Mouse (Mus musculus) heart, embryonic 16.5 days (tissue): Measurements from ENCODE around the gene Ahsa1. TPM values are rescaled to one million over a fixed set of nuclear protein-coding genes. Genes with fewer than 3 reads are reported as not detected.
"Not testable (repeated sequence)": the region's sequence is repeated elsewhere in the genome, so short reads cannot be mapped to it uniquely, and the experiment has no call there.

Experiments
- ATAC-seq: fragments of 200-750 bp; cut with Nextera tagmentation; replicated peaks from 2 replicates; pipeline ENCODE4 v1.8.0; 2017; ENCODE audit warnings: moderate number of reproducible peaks; ENCODE audit not compliant: insufficient read depth, low FRiP score; ENCODE audit errors: extremely low read depth
- H3K27ac ChIP-seq: fragments of 300-500 bp; sonication (generic); 2 replicates; pipeline ENCODE4 v1.5.1; 2014; ENCODE audit warnings: mild to moderate bottlenecking, low read length, control low read depth, moderate library complexity
- H3K27me3 ChIP-seq: fragments of 300-500 bp; sonication (generic); 2 replicates; pipeline ENCODE4 v1.6.1; 2014; ENCODE audit warnings: low read length, mixed read lengths; ENCODE audit not compliant: control insufficient read depth, insufficient read depth
- H3K36me3 ChIP-seq: fragments of 300-500 bp; sonication (generic); 2 replicates; pipeline ENCODE4 v1.6.1; 2014; ENCODE audit not compliant: control insufficient read depth, insufficient read depth
- H3K4me1 ChIP-seq: fragments of 300-500 bp; sonication (generic); 2 replicates; pipeline ENCODE4 v1.6.1; 2014; ENCODE audit warnings: low read length, mixed read lengths; ENCODE audit not compliant: control insufficient read depth, insufficient read depth
- H3K4me2 ChIP-seq: fragments of 300-500 bp; sonication (generic); 2 replicates; pipeline ENCODE4 v1.6.1; 2014; ENCODE audit warnings: low read depth, mild to moderate bottlenecking, control low read depth, low read length
- H3K4me3 ChIP-seq: fragments of 300-500 bp; sonication (generic); 2 replicates; pipeline ENCODE4 v1.5.1; 2014; ENCODE audit warnings: mild to moderate bottlenecking, control low read depth, low read length
- H3K9ac ChIP-seq: fragments of 300-500 bp; sonication (generic); 2 replicates; pipeline ENCODE4 v1.6.1; 2014; ENCODE audit warnings: low read length, control low read depth
- H3K9me3 ChIP-seq: fragments of 300-500 bp; sonication (generic); replicated peaks from 2 replicates; pipeline ENCODE4 v1.6.1; 2016; ENCODE audit warnings: low read length; ENCODE audit not compliant: control insufficient read depth
- WGBS: fragments of 180-500 bp; shearing (Covaris S2); extraction: QIAGEN DNeasy Blood & Tissue Kit; methylation state at CpG from one replicate; pipeline ENCODE4 v1.1.7; 2014; 5-methylcytosine and 5-hydroxymethylcytosine counted together
- polyA plus RNA-seq: library from polyadenylated mRNA; unstranded; fragments of >200 nt; fragmentation: Nextera tagmentation; extraction: Ambion mirVana; gene quantifications from 2 replicates; pipeline ENCODE4 v1.2.1, GENCODE M21; 2015

The Ahsa1 gene
- polyA plus RNA-seq, 1 experiment from 2014 or later: 185 TPM

GRCm38 (mm10) chr12:87293934-87294333 is 27.7 kb downstream of the Ahsa1 start:
- H3K27me3 ChIP-seq: no peaks in the 10 kb centered on the region; the same call in 1 of the 2 replicates
- no peaks in the 10 kb centered on the region for H3K9me3 ChIP-seq
- H3K4me3 ChIP-seq: no peak overlapping the region
- H3K36me3 ChIP-seq: no peaks in the 10 kb centered on the region
- no peak overlapping the region for H3K9ac ChIP-seq
- no peaks in the 10 kb centered on the region for H3K4me1 ChIP-seq
- no peak overlapping the region for H3K4me2 ChIP-seq
- no peak for ATAC-seq
- H3K27ac ChIP-seq: no peak overlapping the region
- WGBS: 63% methylated on average over 6 of the region's 6 CpGs

GRCm38 (mm10) chr12:87299037-87299656 is 32.9 kb downstream of the Ahsa1 start:
- Histone ChIP-seq H3K36me3 (no peaks in the 10 kb centered on the region), H3K4me2 (peak overlapping the region; percentile 99), H3K4me3 (peak overlapping the region; percentile 77), H3K9me3 (no peaks in the 10 kb centered on the region), H3K27me3 (peaks cover 6% of the 10 kb centered on the region; the same call in 1 of the 2 replicates), H3K4me1 (peaks cover 4% of the 10 kb centered on the region), H3K9ac (peak overlapping the region; percentile 76), H3K27ac (no peak overlapping the region)
- WGBS: 8% methylated on average over 29 of the region's 29 CpGs
- ATAC-seq: peak; percentile 16; the same call in 1 of the 2 replicates

GRCm38 (mm10) chr12:87299657-87300440 is 33.6 kb downstream of the Ahsa1 start, which contains the start of gene Ism2:
Gene Ism2, minus strand, starts transcription at chr12:87299705.
- H3K9me3 ChIP-seq: no peaks in the 10 kb centered on the region
- H3K4me2 ChIP-seq: peak within 1 kb of the TSS; percentile 99
- no peaks in the 10 kb centered on the region for H3K36me3 ChIP-seq
- H3K4me1 ChIP-seq: peaks cover 4% of the 10 kb centered on the region
- H3K4me3 ChIP-seq: peak within 1 kb of the TSS; percentile 77
- H3K27ac ChIP-seq: no peak within 1 kb of the TSS
- H3K9ac ChIP-seq: peak within 1 kb of the TSS; percentile 76
- ATAC-seq: peak; percentile 76
- peaks cover 6% of the 10 kb centered on the region; the same call in 1 of the 2 replicates for H3K27me3 ChIP-seq
- under 1% methylated on average over 62 of the region's 86 CpGs for WGBS

- H3K36me3 ChIP-seq: no peaks in the 10 kb centered on the region
- H3K9ac ChIP-seq: peak overlapping the region; percentile 76
- H3K4me2 ChIP-seq: peak overlapping the region; percentile 99
- peaks cover 5% of the 10 kb centered on the region for H3K4me1 ChIP-seq
- H3K9me3 ChIP-seq: no peaks in the 10 kb centered on the region
- peaks cover 6% of the 10 kb centered on the region; the same call in 1 of the 2 replicates for H3K27me3 ChIP-seq
- no peak for ATAC-seq
- peak overlapping the region; percentile 77 for H3K4me3 ChIP-seq
- under 1% methylated on average over 9 of the region's 9 CpGs for whole genome bisulfite sequencing
- H3K27ac ChIP-seq: no peak overlapping the region
These were observed 34.1 kb downstream of the Ahsa1 start for GRCm38 (mm10) chr12:87300441-87300690.

GRCm38 (mm10) chr12:87301189-87301588 is 34.9 kb downstream of the Ahsa1 start:
- Histone ChIP-seq H3K9ac (no peak overlapping the region), H3K4me2 (no peak overlapping the region), H3K4me1 (peaks cover 13% of the 10 kb centered on the region), H3K27me3 (peaks cover 6% of the 10 kb centered on the region; the same call in 1 of the 2 replicates), H3K4me3 (no peak overlapping the region), H3K36me3 (no peaks in the 10 kb centered on the region), H3K27ac (no peak overlapping the region), H3K9me3 (no peaks in the 10 kb centered on the region)
- ATAC-seq: no peak
- 51% methylated on average over 4 of the region's 4 CpGs for WGBS

GRCm38 (mm10) chr12:87305767-87306583 is 39.7 kb downstream of the Ahsa1 start:
- no peak overlapping the region for H3K9ac ChIP-seq
- H3K36me3 ChIP-seq: peaks cover 21% of the 10 kb centered on the region
- H3K27ac ChIP-seq: no peak overlapping the region
- peak; percentile 60 for ATAC-seq
- no peak overlapping the region for H3K4me3 ChIP-seq
- WGBS: 32% methylated on average over 13 of the region's 13 CpGs
- peaks cover 12% of the 10 kb centered on the region for H3K4me1 ChIP-seq
- H3K4me2 ChIP-seq: 0 out of 2 replicates have a peak overlapping the region, but pooled peaks have one; percentile 11
- no peaks in the 10 kb centered on the region for H3K9me3 ChIP-seq
- no peaks in the 10 kb centered on the region for H3K27me3 ChIP-seq

GRCm38 (mm10) chr12:87306584-87306844 is 40.2 kb downstream of the Ahsa1 start:
- H3K9ac ChIP-seq, H3K27ac ChIP-seq, H3K9me3 ChIP-seq, H3K4me2 ChIP-seq, H3K4me3 ChIP-seq, ATAC-seq, H3K27me3 ChIP-seq: not testable (repeated sequence)
- Histone ChIP-seq H3K36me3 (peaks cover 21% of the 10 kb centered on the region), H3K4me1 (peaks cover 12% of the 10 kb centered on the region)
- WGBS: 64% methylated on average over 4 of the region's 4 CpGs

- no peaks in the 10 kb centered on the region for H3K4me1 ChIP-seq
- ATAC-seq: no peak
- no peak overlapping the region for H3K4me2 ChIP-seq
- no peak overlapping the region for H3K9ac ChIP-seq
- peaks cover 28% of the 10 kb centered on the region for H3K36me3 ChIP-seq
- no peaks in the 10 kb centered on the region for H3K27me3 ChIP-seq
- 77% methylated on average over 2 of the region's 2 CpGs for WGBS
- no peak overlapping the region for H3K4me3 ChIP-seq
- H3K27ac ChIP-seq: no peak overlapping the region
- H3K9me3 ChIP-seq: no peaks in the 10 kb centered on the region
These were observed 46.8 kb downstream of the Ahsa1 start for GRCm38 (mm10) chr12:87313098-87313497.

- no peak overlapping the region for H3K27ac ChIP-seq
- WGBS: 63% methylated on average over 1 of the region's 1 CpGs
- H3K36me3 ChIP-seq: no peaks in the 10 kb centered on the region; the same call in 1 of the 2 replicates
- H3K4me2 ChIP-seq: no peak overlapping the region
- H3K4me1 ChIP-seq: no peaks in the 10 kb centered on the region
- no peak for ATAC-seq
- H3K9ac ChIP-seq: no peak overlapping the region
- no peaks in the 10 kb centered on the region for H3K27me3 ChIP-seq
- H3K4me3 ChIP-seq: no peak overlapping the region
- H3K9me3 ChIP-seq: no peaks in the 10 kb centered on the region
These were observed 51.7 kb downstream of the Ahsa1 start for GRCm38 (mm10) chr12:87317951-87318350.
